Mouse (Mus musculus) induced T-regulatory cell, adult 2 months (primary cell): ENCODE measurements around the gene Reep6.

Source experiments
- DNase-seq: peaks from one replicate; pipeline ENCODE4 v3.0.0-alpha.2; 2012; ENCODE audit warnings: low read depth

Reep6 gene

DNA sequence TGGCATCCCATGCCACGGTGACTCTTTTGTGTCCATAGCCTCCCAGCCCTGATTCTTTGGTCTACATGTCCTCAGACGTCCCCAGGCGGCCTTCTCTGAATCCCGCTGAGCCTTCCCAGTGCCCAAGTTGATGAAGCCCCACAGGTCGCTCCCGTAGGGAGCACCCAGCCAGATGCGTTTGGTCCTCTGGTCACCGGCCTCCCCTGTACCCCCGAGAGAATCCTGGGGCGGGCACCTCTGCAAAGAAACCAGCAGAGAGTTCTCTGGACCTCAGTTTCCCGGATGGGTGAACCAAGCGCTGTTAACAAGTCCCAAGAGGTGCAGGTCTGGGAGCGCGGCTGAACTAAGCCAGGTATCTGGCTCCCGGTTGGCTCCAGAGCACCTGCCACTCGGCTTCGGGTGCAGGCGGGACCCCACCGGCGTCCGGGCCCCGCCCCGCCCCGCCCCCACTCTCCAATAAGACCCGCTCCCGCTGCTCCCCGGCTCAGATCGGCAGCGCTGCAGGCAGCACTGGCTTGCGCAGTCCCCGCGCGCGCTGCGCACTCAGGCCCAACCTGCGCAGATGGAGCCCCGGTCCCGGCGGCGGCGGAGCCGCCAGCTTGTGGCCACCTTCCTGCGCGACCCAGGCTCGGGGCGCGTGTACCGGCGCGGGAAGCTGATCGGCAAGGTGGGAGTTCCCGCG is 26.4 kb downstream of the Reep6 start, which contains the start of gene Plk5:
Gene Plk5 (plus strand): TSS at position 459 of the 682 bp plus-strand sequence.
- DNase-seq = no peak

DNA sequence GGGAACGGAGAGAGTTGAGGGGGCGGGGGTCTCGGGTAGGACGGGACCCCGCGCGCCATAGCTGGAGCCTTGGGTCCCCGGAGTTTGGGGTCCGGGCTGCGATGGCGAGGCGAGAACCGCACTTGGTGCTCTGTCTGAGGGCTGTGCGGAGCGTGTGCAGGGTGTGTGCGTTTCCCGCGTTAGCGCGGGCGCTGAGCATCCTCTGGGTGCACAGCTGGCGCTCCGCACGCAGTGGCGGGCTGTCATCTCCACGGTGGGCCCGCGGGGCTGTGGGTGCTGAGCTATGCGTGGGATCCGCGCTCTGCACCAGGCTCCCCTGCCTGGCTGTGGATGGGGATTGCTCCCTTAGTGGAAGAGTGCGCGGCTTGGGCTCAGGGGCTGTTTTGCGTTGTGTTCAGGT is 27.0 kb downstream of the Reep6 start:
- DNase-seq = no peak

DNA sequence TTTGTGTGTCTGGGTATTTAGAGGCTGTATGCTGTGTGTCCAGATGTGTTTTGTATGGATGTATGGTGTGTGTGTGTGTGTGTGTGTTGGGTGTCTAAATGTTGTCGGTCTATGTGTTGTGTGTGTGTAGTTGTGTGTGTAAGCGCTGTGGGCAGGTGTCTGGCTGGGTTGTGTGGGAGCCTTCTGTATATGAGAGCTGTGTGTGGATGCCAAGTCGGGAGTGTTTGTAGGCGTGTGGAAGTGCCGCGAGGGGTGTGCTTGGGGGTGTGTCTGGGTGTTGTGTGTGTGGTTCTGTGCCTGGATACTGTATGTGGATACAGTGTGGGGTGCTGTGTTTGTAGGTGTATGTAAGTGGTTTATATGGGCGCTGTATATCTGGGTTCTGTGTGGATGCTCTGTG is 27.6 kb downstream of the Reep6 start:
- no peak for DNase-seq

DNA sequence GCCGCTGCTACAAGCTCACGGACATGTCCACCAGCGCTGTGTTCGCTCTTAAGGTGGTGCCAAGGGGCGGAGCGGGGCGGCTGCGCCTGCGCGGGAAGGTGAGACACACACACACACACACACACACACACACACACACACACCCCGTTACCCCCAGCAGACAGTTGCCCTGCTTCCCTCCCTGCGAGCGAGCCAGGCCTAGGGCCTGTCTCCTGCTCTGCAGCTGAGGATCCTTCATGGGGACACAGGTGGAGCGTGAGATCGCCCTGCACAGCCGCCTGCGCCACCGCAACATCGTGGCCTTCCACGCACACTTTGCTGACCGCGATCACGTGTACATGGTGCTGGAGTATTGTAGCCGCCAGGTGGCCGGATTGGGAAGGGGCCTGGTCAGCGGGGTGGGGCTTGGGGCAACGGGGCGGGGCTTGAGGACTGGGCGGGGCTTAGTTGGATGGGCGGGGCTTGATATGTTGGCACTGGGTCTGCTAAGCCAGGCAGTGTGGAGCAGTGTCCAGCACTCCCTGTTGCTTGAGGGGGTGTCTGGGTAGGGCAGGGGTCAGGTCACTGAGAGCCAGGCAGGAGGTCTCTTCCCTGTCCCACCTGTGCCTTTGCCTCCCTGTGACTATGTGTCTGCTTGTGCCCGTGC is 28.4 kb downstream of the Reep6 start:
- DNase-seq = no peak

DNA sequence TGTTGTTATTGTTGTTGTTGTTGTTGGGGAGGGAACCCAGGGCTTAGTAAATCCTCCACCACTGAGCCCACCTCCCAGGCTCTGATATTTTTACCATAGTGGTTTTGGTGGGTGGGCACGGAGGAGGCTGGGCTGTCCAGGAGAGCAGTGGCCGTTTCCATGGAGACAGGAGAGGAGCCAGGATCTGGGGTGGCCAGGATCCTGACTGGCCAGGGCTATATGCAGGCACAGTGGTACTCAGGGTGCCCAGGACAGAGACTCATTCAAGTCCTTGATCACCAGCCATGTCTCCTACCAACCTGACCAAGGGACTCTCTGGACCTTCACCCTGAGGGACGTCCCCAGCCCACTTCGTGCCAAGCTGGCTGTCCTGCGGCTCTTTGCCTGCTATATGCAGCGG is 34.0 kb downstream of the Reep6 start:
- DNase-seq = no peak

DNA sequence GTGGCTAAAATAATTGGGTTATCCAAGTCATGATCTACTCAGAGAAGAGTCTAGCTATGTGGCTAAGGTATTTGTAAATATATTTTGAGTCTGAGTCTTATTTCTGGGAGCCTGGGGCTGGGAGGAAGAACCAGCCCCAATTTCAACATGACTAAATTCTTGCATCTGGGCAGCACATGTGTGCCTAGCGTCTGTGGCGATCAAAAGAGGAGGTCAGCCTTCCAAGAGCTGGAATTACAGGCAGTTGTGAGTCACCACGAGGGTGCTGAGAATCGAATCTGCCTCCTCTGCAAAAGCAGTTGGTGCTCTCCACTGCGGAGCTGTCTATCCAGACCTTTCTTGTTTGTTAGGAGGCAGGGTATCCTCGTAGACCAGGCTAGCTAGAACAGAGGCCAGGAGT is 36.0 kb downstream of the Reep6 start:
- no peak for DNase-seq

DNA sequence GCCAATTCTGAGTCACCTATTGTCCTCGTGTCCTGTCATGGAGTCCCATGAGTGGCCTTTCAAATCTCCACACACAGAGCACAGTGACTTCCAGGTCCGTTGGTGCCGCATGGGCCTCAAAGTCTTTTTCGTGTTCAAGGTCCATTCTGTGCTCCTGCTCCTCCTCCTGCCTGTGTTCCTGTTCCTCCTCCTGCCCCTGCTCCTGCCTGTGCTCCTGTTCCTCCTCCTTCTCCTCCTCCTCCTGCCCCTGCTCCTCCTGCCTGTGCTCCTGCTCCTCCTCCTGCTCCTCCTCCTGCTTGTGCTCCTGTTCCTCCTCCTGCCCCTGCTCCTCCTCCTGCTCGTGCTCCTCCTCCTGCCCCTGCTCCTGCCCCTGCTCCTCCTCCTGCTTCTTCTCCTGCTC is 38.2 kb downstream of the Reep6 start:
- peak; percentile 42 for DNase-seq

DNA sequence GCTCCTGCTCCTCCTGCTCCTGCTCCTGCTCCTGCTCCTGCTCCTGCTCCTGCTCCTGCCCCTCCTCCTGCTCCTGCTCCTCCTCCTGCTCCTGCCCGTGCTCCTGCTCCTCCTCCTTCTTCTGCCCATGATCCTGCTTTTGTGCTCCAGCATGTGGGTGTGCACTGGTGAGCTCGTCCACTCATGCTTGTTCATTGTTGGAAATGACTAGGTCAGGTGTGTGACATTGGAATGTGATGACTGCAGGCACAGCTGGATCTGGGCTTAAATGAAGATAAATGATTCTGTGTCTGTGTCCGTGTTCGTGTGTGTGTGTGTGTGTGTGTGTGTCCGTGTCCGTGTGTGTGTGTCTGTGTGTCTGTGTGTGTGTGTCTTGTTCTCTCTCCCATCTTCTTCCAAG is 38.6 kb downstream of the Reep6 start:
- no peak for DNase-seq

DNA sequence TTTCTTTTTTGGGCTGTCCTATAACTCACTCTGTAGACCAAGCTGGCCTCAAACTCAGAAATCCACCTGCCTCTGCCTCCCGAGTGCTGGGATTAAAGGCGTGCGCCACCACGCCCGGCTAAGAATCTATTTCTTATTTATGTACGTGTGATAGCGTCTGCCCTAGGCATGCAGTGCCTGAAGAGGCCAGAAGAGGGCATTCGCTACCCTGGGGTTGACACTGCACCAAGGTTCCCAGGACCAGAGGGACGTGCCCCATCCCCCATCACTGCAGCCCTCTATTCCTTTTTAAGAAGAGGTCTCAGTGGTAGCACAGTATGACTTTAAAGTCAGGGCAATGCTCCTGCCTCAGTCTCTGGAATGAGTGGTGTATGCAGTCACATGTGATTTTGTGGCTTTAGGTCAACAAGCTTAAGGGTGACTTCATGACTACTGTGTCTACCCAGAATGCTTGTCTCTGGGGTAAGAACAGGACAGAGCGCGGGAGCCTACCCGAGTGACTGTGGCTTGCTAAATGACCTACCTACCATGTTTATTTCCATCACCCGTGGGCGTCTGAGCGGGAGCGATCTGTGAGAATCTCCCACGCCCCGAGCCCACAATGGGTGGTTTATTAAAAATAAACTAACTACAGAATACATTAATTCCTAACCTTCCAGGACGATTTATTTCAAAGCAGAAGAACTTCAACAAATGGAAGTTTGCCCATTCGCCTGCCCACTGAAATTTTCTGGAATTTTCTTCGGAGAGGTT is 40.4 kb downstream of the Reep6 start:
- peak; percentile 58 for DNase-seq

DNA sequence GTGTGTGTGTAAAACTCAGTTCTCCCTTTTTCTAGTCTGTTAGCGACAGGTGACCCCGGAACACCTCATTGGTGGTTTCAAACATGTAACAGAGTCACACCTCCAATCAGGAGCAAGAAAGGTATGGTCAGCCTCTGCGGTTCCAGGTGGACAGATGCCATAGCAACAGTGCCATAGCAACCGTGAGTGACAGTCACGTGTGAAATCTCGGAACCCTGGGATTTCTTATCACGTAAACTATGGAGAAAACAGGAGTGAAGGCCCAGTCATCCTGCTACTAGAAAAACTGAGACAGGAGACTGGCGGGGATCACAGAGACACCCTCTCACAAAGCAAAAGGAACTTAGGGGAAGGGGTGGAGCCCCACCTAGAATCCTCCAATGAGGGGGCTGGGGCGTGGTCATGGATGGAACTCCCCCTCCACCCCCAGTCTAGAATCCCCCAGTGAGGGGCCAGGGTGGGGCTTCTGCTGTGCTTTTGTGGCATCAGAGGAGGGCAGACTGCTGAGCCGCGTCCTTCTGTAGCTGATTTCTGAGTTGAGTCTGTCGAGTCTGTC is 41.7 kb downstream of the Reep6 start:
- DNase-seq = peak; percentile 82

DNA sequence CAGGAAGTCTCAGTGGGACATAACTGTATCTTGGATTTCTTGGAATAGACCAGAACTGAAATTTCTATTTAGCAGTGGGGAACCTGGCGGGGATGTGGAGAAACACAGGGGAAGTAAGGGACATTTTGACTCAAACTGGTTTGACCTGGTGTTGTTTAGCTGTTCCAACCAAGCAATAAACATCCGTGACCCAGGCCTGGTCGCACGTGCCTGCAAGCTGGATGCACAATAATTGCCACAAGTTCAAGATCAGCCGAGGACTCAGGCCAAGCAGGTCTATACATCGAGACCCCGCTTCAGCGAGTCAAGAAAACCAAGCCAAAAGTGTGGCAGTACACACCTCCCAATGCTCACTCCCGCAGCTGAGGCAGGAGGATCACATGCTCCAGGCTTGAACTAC is 42.2 kb downstream of the Reep6 start:
- DNase-seq = no peak

DNA sequence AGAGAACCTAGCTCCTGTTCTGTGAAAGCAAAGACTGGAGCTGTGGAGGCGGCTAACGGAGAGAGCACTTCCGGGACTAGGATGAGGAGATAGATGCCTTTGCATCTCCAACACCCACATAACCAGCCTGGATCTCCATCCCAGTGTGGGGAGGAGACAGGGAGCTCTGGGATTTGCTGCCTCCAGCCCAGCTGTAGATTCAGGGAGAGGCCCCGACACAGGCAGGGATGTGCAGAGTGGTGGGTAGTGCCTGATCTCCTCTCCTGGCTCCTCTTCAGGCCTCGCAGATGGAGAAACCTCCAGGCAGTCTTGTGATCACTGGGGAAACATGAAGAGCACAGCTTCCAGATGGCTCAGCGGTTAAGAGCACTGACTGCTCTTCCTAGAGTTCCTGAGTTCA is 43.0 kb downstream of the Reep6 start:
- DNase-seq = no peak

DNA sequence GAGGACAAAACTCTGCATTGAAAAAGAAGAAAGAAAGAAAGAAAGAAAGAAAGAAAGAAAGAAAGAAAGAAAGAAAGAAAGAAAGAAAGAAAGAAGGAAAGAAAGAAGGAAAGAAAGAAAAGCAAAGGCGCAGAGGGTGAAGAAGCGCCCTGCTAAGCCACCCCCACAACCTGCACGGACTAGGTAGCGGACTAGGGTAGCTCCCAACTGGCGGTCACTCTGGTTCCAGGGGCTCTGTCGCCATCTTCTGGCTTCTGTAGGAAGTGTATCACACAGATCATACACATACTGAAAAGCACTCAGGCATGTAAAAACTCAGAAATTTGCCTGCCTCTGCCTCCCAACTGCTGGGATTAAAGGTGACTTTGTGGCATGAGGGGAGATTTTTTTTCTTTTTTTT is 44.3 kb downstream of the Reep6 start:
- peak; percentile 81 for DNase-seq

DNA sequence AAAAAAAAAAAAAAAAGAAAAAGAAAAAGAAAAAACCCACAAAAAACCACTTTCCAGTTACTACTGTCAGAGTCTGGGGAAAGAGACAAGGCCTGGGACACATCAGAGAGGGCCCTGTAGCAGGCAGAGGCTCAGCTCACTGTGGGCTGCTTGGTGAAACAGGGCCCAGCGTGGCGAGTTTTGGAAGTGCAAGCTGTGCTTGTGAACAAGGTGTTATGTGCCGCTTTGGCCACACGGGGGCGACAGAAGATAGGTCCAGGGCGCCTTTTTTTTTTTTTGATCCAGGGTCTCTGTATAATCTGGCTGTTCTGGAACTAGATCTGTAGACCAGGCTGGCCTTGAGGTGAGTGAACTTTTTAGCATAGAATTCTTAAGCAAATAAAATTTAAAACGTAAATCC is 46.4 kb downstream of the Reep6 start:
- peak; percentile 97 for DNase-seq

DNA sequence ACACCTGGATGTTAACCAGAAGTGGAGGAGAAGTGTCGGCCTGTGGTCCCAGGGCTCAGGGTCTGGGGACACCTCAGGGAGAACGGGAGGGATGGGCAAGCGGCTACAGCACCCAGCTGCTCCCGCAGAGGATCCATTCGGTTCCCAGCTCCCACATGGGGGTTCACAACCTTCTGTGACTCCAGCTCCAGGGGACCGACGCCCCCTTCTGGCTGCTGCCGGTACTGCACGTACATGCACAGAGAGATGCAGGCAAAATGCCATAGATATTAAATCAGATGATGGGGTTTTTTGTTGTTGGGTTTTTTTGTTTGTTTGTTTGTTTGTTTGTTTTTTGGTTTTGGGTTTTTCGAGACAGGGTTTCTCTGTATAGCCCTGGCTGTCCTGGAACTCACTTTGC is 48.0 kb downstream of the Reep6 start:
- DNase-seq = peak; percentile 66

DNA sequence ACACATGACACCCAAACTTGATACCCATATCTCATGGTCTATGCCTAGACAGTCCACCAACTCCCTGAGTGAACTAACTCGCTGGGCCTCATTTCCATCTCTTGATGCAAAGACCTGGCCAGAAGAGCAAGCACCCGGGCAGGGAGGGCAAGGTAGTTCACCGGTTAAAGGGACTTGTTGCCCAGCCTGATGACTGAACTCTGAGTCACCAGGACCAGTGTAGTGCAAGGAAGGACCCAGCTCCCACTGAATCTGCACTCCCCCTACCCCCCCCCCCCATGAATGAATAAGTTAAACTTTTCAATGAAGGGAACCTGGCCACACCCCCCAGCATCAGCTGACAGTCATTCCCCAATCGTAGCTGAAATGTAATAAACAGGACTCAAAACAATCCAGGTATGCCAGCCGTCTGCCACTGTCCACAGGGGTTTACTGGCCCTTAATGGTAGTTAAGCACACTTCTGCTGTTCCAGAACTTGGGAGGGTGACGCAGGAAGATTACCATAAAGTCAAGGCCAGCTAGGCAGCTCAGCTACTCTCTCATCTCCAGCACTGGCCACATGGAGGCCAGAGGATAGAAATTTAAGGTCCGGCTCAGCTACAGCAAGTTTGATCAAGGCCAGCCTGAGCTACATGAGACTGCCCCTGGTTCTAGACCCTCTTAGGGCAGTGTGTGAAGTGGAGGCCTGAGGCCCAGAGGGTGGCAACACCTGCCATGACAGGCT is 53.0 kb downstream of the Reep6 start:
- no peak for DNase-seq

DNA sequence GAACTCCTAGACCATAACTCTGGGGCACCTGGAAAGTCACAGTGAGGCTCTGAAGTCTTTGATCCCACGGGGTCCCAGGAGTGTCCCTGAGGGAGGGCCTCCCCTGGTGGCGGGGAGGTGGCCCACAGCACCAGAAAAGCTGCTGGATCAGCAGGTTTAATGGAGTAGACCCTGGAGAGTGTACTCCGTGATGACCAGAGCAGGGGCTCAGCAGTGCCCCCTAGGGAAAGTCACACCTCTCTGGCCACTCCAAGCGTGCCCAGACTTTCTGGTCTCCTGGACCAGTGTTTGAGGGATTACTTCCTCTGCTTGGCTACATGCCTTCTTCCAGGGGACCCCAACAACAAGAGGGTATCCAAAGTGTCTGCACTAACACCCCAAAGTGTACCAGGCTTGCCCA is 53.7 kb downstream of the Reep6 start:
- DNase-seq = no peak

DNA sequence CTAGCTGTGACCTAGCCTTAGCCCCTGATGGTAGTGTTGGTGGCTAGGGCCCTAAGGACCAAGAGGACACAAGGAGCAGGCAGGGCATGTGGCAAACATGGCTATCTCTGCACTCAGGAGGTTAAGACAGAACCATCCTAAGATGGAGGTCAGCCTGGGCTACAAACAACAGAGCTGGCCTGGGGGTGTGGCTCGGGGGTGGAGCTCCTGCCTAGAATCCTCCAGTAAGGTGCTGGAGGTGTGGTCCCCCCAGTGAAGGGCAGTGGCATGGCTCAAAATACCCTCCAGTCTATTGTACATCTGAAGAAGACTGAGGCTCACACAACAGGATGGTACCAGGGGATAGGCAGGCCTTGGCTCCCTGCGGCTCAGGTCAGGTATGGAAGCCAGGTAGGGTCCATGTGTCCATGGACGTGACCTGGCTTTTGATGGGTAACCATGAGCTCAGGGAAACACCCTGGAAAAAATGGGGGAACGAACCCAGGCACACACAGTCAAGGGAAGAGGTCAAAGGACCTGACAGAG is 54.4 kb downstream of the Reep6 start:
- DNase-seq = no peak

DNA sequence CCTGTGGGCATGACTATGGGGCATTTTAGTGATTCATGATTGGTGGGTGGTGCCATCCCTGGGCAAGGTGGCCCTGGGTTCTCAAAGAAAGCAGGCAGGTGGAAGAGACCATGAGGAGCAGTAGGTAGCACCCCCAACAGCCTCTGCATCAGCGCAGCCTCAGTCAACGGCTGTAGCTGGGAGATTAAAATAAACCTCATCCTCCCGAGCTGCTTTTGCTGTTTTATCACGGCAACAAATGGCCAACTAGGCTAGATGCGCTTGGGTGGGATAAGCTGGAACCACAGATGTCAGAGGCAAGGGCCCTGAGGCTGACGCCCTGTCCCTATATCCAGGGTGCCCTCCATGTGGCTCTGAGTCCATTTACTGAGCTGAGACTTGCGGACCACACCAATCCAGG is 55.0 kb downstream of the Reep6 start:
- no peak for DNase-seq

DNA sequence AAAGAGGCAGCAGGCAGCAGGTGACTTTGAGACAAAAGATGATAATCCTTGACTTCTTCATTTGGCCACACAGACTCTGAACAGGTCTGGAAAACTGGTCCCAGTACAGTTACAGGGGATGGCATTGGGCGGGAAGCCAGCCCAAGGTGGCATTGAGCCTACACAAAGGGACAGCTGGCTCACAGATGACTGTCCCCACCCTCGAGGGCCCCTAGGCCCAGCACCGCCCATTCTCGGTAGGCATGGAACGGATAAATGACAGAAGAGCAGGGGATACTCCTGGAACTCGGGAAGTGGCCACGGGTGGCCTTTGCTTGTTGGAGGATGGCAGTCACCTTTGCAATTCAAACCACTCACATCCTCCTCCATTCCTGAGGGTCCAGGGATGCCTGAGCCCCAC is 55.6 kb downstream of the Reep6 start:
- DNase-seq = no peak
